Mouse (Mus musculus) adrenal gland, adult 10 weeks (tissue): Measurements from ENCODE around the gene Gm21746. TPM values are rescaled to one million over a fixed set of nuclear protein-coding genes. Genes with fewer than 3 reads are reported as not detected.

Experiments
- polyA plus RNA-seq: library from polyadenylated mRNA; stranded (reverse); fragments of 350-450 nt; fragmentation: Illumina TruSeq; extraction: RNeasy Lipid Tissue Mini Kit (QIAGEN cat#74804); gene quantifications from one replicate; pipeline ENCODE4 v1.2.3, GENCODE M21; 2014; ENCODE audit warnings: low read depth, low replicate concordance

Gm21746 gene
- not detected for polyA plus RNA-seq

GRCm38 (mm10) chrY:6237895-6238294 lies at the start of gene Gm21746:
Gm21746 (minus strand) TSS chrY:6237995.

GRCm38 (mm10) chrY:6266798-6267197 lies 29.0 kb upstream of the Gm21746 start, which contains the start of gene Gm20873:
Gm20873 (plus strand) TSS chrY:6267098.

Other genes with a start within 250 kb of the Gm21746 start
- not detected for gene Gm20873, start 29.1 kb upstream of the Gm21746 start, polyA plus RNA-seq